Mouse (Mus musculus): Measurements from ENCODE around the gene Zmym3. TPM values are rescaled to one million over a fixed set of nuclear protein-coding genes. Genes with fewer than 3 reads are reported as not detected.

Gene Zmym3
- polyA plus RNA-seq, 1 experiment from 2014 or later: 51.7 TPM

- H3K4me2 ChIP-seq: no peak overlapping the region
- H3K27me3 ChIP-seq: peaks cover 23% of the 10 kb centered on the region
- no peaks in the 10 kb centered on the region for H3K36me3 ChIP-seq
- no peaks in the 10 kb centered on the region for H3K9me3 ChIP-seq
- H3K27ac ChIP-seq (replicated peaks): no peak overlapping the region
- 28% methylated on average over 11 of the region's 11 CpGs for WGBS
- no peaks in the 10 kb centered on the region for H3K4me1 ChIP-seq (replicated peaks)
- H3K4me3 ChIP-seq: no peak overlapping the region
- H3K9ac ChIP-seq: no peak overlapping the region
- no peak for ATAC-seq (ENCODE audit: low read depth)
These were observed 24.2 kb downstream of the Zmym3 start for GRCm38 (mm10) chrX:101396459-101396858.

GRCm38 (mm10) chrX:101394341-101394740 is 26.3 kb downstream of the Zmym3 start:
- Histone ChIP-seq H3K27me3 (peaks cover 23% of the 10 kb centered on the region), H3K9me3 (no peaks in the 10 kb centered on the region), H3K4me1 (replicated peaks) (no peaks in the 10 kb centered on the region), H3K4me3 (no peak overlapping the region), H3K4me2 (no peak overlapping the region), H3K27ac (replicated peaks) (no peak overlapping the region), H3K9ac (no peak overlapping the region), H3K36me3 (no peaks in the 10 kb centered on the region)
- no peak for ATAC-seq (ENCODE audit: low read depth)
- whole genome bisulfite sequencing: 66% methylated on average over 2 of the region's 2 CpGs

- WGBS: 62% methylated on average over 5 of the region's 5 CpGs
- ATAC-seq (ENCODE audit: low read depth): no peak
These were observed 31.6 kb downstream of the Zmym3 start for GRCm38 (mm10) chrX:101388866-101389537.

GRCm38 (mm10) chrX:101386222-101386621 is 34.4 kb downstream of the Zmym3 start:
- WGBS: 34% methylated on average over 4 of the region's 4 CpGs

More at GRCm38 (mm10) chrX:101388866-101389537, 31.6 kb downstream of the Zmym3 start:
- H3K9ac ChIP-seq: no peak overlapping the region
- H3K36me3 ChIP-seq: no peaks in the 10 kb centered on the region
- H3K4me3 ChIP-seq: no peak overlapping the region
- no peaks in the 10 kb centered on the region for H3K9me3 ChIP-seq
- H3K27ac ChIP-seq (replicated peaks): no peak overlapping the region
- H3K4me2 ChIP-seq: no peak overlapping the region
- H3K27me3 ChIP-seq: peaks cover 37% of the 10 kb centered on the region
- H3K4me1 ChIP-seq (replicated peaks): peaks cover 8% of the 10 kb centered on the region; the same call in 1 of the 2 replicates

DNA sequence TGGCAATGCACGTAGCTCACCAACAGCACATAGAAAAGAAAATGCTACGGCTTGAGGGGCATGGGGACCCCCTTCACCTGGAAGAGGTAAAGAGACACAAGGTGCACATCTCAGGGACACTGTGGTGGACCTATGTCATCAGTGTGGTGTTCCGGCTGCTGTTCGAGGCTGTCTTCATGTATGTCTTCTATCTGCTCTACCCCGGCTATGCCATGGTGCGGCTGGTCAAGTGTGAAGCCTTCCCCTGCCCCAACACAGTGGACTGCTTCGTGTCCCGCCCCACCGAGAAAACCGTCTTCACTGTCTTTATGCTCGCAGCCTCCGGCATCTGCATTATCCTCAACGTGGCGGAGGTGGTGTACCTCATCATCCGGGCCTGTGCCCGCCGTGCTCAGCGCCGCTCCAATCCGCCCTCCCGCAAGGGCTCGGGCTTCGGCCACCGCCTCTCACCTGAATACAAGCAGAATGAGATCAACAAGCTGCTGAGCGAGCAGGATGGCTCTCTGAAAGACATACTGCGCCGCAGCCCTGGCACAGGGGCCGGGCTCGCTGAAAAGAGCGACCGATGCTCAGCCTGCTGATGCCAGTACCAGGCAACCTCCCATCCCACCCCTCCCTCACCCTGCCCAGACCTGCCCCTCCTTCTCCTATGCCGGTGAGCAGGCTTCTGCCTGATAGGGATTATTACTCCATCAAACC is 36.1 kb downstream of the Zmym3 start:
- peaks cover 10% of the 10 kb centered on the region; the same call in 1 of the 2 replicates for H3K4me1 ChIP-seq (replicated peaks)
- H3K9ac ChIP-seq: peak overlapping the region; percentile 64
- WGBS: 24% methylated on average over 32 of the region's 32 CpGs

More at GRCm38 (mm10) chrX:101386222-101386621, 34.4 kb downstream of the Zmym3 start:
- Histone ChIP-seq H3K27me3 (peaks cover 65% of the 10 kb centered on the region), H3K27ac (replicated peaks) (no peak overlapping the region), H3K9ac (no peak overlapping the region), H3K4me1 (replicated peaks) (peaks cover 10% of the 10 kb centered on the region; the same call in 1 of the 2 replicates), H3K36me3 (no peaks in the 10 kb centered on the region), H3K4me2 (no peak overlapping the region), H3K4me3 (no peak overlapping the region), H3K9me3 (no peaks in the 10 kb centered on the region)
- no peak for ATAC-seq (ENCODE audit: low read depth)

GRCm38 (mm10) chrX:101383455-101383854 is 37.2 kb downstream of the Zmym3 start:
- WGBS: 20% methylated on average over 18 of the region's 18 CpGs
- Histone ChIP-seq H3K4me1 (replicated peaks) (peaks cover 10% of the 10 kb centered on the region; the same call in 1 of the 2 replicates), H3K4me2 (no peak overlapping the region), H3K27me3 (peaks cover 79% of the 10 kb centered on the region), H3K9ac (no peak overlapping the region), H3K27ac (replicated peaks) (no peak overlapping the region), H3K4me3 (no peak overlapping the region), H3K9me3 (no peaks in the 10 kb centered on the region), H3K36me3 (no peaks in the 10 kb centered on the region)
- no peak for ATAC-seq (ENCODE audit: low read depth)

More for the DNA sequence above, 36.1 kb downstream of the Zmym3 start:
- no peaks in the 10 kb centered on the region for H3K36me3 ChIP-seq
- H3K9me3 ChIP-seq: no peaks in the 10 kb centered on the region
- H3K27ac ChIP-seq (replicated peaks): no peak overlapping the region
- H3K4me3 ChIP-seq: peak overlapping the region; percentile 34
- peak overlapping the region; percentile 54 for H3K4me2 ChIP-seq
- peaks cover 77% of the 10 kb centered on the region for H3K27me3 ChIP-seq
- peak; percentile 85 for ATAC-seq (ENCODE audit: low read depth)

- Histone ChIP-seq H3K27ac (replicated peaks) (no peak overlapping the region), H3K27me3 (peaks cover 54% of the 10 kb centered on the region), H3K4me3 (no peak overlapping the region), H3K9ac (no peak overlapping the region), H3K4me1 (replicated peaks) (peaks cover 7% of the 10 kb centered on the region; the same call in 1 of the 2 replicates), H3K4me2 (no peak overlapping the region), H3K36me3 (no peaks in the 10 kb centered on the region), H3K9me3 (no peaks in the 10 kb centered on the region)
- ATAC-seq (ENCODE audit: low read depth): no peak
- 86% methylated on average over 1 of the region's 1 CpGs for WGBS
These were observed 40.9 kb downstream of the Zmym3 start for GRCm38 (mm10) chrX:101379744-101380143.

DNA sequence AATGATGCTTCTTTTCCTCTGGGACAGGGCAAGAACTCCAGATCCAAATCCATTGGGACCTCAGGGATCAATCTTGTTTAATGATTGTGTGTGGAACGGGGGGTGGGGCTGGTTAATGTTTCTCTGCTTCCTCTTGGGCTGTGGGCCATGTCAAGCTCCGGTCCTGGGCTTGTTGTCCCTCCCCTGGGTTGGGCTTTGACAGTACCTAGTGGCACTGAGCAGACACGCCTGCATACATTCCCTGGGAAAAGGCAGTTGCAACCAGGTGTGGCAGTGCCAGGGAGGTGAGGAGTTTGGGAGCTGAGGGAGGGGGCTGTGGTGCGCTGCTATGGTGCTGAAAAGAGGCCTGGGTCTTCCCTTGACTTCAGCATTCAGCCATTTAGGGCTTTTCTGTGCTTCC is 43.6 kb downstream of the Zmym3 start:
- Histone ChIP-seq H3K4me2 (no peak overlapping the region), H3K4me3 (no peak overlapping the region), H3K27me3 (peaks cover 40% of the 10 kb centered on the region), H3K9me3 (no peaks in the 10 kb centered on the region), H3K27ac (replicated peaks) (no peak overlapping the region), H3K4me1 (replicated peaks) (no peaks in the 10 kb centered on the region), H3K36me3 (no peaks in the 10 kb centered on the region), H3K9ac (no peak overlapping the region)
- ATAC-seq (ENCODE audit: low read depth): no peak
- WGBS: 79% methylated on average over 4 of the region's 4 CpGs

- H3K27me3 ChIP-seq: peaks cover 33% of the 10 kb centered on the region
- no peak for ATAC-seq (ENCODE audit: low read depth)
- H3K4me1 ChIP-seq (replicated peaks): no peaks in the 10 kb centered on the region
- H3K36me3 ChIP-seq: no peaks in the 10 kb centered on the region
- no peak within 1 kb of the TSS for H3K9ac ChIP-seq
- 75% methylated on average over 7 of the region's 7 CpGs for WGBS
- no peak within 1 kb of the TSS for H3K4me3 ChIP-seq
- H3K4me2 ChIP-seq: no peak within 1 kb of the TSS
- no peak within 1 kb of the TSS for H3K27ac ChIP-seq (replicated peaks)
- H3K9me3 ChIP-seq: no peaks in the 10 kb centered on the region
These were observed 44.3 kb downstream of the Zmym3 start, which contains the start of gene Gjb1 for GRCm38 (mm10) chrX:101376190-101376968. Gene Gjb1 (plus strand): TSS chrX:101376378.

- H3K36me3 ChIP-seq: no peaks in the 10 kb centered on the region
- no peak for ATAC-seq (ENCODE audit: low read depth)
- H3K9me3 ChIP-seq: no peaks in the 10 kb centered on the region
- H3K27me3 ChIP-seq: peaks cover 15% of the 10 kb centered on the region; the same call in 1 of the 2 replicates
- no peak overlapping the region for H3K4me2 ChIP-seq
- H3K9ac ChIP-seq: no peak overlapping the region
- WGBS: 64% methylated on average over 5 of the region's 5 CpGs
- H3K4me1 ChIP-seq (replicated peaks): no peaks in the 10 kb centered on the region
- H3K4me3 ChIP-seq: no peak overlapping the region
- H3K27ac ChIP-seq (replicated peaks): no peak overlapping the region
These were observed 47.7 kb downstream of the Zmym3 start for GRCm38 (mm10) chrX:101372946-101373345.

DNA sequence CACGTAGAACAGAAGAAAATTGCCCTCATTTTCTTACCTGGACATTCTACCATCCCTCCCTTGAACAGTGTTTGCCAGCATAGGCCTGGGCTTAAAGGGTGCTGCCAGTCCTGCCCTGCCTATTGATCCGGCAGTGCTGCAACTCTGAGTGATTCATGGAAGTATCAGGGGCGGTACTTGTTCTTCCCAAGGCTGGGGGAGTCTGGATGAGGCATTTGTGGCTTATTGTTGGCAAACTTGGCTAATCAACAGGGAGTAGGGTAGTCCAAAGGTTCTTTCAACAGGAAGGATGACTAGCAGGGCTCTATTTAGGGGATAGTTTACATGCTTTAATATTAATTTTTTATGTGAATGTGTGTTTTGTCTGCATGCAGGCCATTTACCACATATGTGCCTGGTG is 50.1 kb downstream of the Zmym3 start:
- 72% methylated on average over 3 of the region's 3 CpGs for WGBS
- no peak overlapping the region for H3K4me2 ChIP-seq
- H3K9me3 ChIP-seq: no peaks in the 10 kb centered on the region
- no peaks in the 10 kb centered on the region for H3K36me3 ChIP-seq
- H3K9ac ChIP-seq: no peak overlapping the region
- peaks cover 15% of the 10 kb centered on the region; the same call in 1 of the 2 replicates for H3K27me3 ChIP-seq
- H3K4me1 ChIP-seq (replicated peaks): no peaks in the 10 kb centered on the region
- H3K27ac ChIP-seq (replicated peaks): no peak overlapping the region
- ATAC-seq (ENCODE audit: low read depth): no peak
- H3K4me3 ChIP-seq: no peak overlapping the region

DNA sequence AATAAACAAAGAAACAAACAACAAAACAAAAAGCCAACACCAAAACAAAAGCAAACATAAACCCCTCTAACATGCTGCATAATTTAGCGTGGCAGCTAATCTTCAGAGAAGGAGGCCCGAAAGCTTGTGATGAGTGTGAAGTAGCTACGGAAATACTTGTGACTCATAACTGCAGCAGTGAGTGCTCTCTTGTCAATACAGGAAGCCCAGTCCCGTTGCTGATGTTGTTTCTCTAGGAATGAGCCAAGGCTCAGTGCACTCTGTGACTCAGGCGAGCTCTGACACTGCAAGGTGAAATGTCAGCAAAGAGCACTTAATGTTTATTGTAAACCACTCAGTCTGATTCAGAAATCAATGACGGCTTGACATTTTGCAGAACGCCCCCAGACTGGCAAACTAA is 51.6 kb downstream of the Zmym3 start:
- Histone ChIP-seq H3K27me3 (peaks cover 8% of the 10 kb centered on the region; the same call in 1 of the 2 replicates), H3K9ac (no peak overlapping the region), H3K4me1 (replicated peaks) (no peaks in the 10 kb centered on the region), H3K27ac (replicated peaks) (no peak overlapping the region), H3K4me3 (no peak overlapping the region), H3K9me3 (no peaks in the 10 kb centered on the region), H3K4me2 (no peak overlapping the region), H3K36me3 (no peaks in the 10 kb centered on the region)
- ATAC-seq (ENCODE audit: low read depth): no peak
- WGBS: 79% methylated on average over 7 of the region's 7 CpGs

All from neural tube, embryonic 13.5 days (tissue).